Mouse (Mus musculus) ES-Bruce4 (cell line): ENCODE measurements around the gene Cdh11. TPM values are rescaled to one million over a fixed set of nuclear protein-coding genes. Genes with fewer than 3 reads are reported as not detected.

Source experiments
- H3K27ac ChIP-seq: 2 replicates; pipeline ENCODE4 v1.5.1; 2012; ENCODE audit warnings: low read length, inconsistent platforms; ENCODE audit not compliant: insufficient read depth
- H3K27me3 ChIP-seq: 2 replicates; pipeline ENCODE4 v1.6.1; 2012; ENCODE audit warnings: mild to moderate bottlenecking, low read length, inconsistent platforms; ENCODE audit not compliant: control insufficient read depth, poor library complexity, insufficient read depth, severe bottlenecking
- H3K36me3 ChIP-seq: 2 replicates; pipeline ENCODE4 v1.6.1; 2012; ENCODE audit warnings: inconsistent platforms, mild to moderate bottlenecking, low read length, moderate library complexity; ENCODE audit not compliant: control insufficient read depth, poor library complexity, insufficient read depth, severe bottlenecking
- H3K4me1 ChIP-seq: one replicate; pipeline ENCODE4 v1.8.1; 2011; ENCODE audit warnings: low read length; ENCODE audit not compliant: control insufficient read depth, insufficient read depth
- H3K4me3 ChIP-seq: 2 replicates; pipeline ENCODE4 v1.5.1; 2011; ENCODE audit warnings: low read depth, mild to moderate bottlenecking, low read length
- H3K9ac ChIP-seq: 2 replicates; pipeline ENCODE4 v1.6.1; 2012; ENCODE audit warnings: low read depth, mild to moderate bottlenecking, inconsistent platforms; ENCODE audit not compliant: poor library complexity, severe bottlenecking
- H3K9me3 ChIP-seq: replicated peaks from 2 replicates; pipeline ENCODE4 v1.6.1; 2012; ENCODE audit warnings: mild to moderate bottlenecking, low read length, inconsistent platforms; ENCODE audit not compliant: control insufficient read depth, poor library complexity, insufficient read depth, severe bottlenecking
- CTCF ChIP-seq: IDR thresholded peaks from one replicate; pipeline ENCODE4 v1.8.1; 2011; ENCODE audit warnings: low read depth, low read length
- EP300 ChIP-seq: IDR thresholded peaks from 2 replicates; pipeline ENCODE4 v1.6.1; 2011; ENCODE audit warnings: low read depth, low read length; ENCODE audit not compliant: insufficient read depth
- POLR2A ChIP-seq: IDR thresholded peaks from one replicate; pipeline ENCODE4 v1.8.1; 2011; ENCODE audit warnings: low read length; ENCODE audit not compliant: insufficient read depth
- polyA plus RNA-seq: library from polyadenylated mRNA; stranded (reverse); fragments of >200 nt; gene quantifications from 2 replicates; pipeline ENCODE4 v1.2.4, GENCODE M21; 2011; ENCODE audit warnings: low read depth; ENCODE audit not compliant: missing spikeins, insufficient read depth, insufficient read length

Gene Cdh11
- polyA plus RNA-seq, 1 experiment, result 1.1 TPM

DNA sequence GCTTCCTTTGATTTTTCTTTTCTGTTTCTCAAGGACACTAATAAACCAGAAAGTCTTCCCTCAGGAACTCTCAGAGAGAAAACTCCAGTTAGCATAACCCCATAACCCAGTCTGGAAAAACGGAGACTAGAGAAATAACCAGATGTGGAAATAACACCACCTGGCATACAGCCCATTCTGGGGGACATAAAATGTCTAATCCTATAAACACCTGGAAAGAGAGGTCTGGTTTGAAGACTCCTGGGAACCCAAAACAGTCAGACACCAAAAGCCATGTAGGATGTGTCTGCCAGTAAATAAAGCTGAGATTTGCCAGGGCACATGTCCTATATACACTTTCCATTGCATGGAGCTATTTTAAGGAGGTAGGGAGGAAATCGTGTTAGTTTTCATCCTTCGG is 42.5 kb downstream of the Cdh11 start:
- Histone ChIP-seq H3K27me3 (no peaks in the 10 kb centered on the region), H3K4me3 (no peak overlapping the region), H3K4me1 (no peaks in the 10 kb centered on the region), H3K9me3 (no peaks in the 10 kb centered on the region), H3K9ac (no peak overlapping the region), H3K36me3 (no peaks in the 10 kb centered on the region), H3K27ac (no peak overlapping the region)
- no peak for TF ChIP-seq CTCF
- no peak for TF ChIP-seq POLR2A
- no peak for TF ChIP-seq EP300

GRCm38 (mm10) chr8:102742008-102742591 is 43.3 kb downstream of the Cdh11 start:
- H3K27ac ChIP-seq, result no peak overlapping the region
- TF ChIP-seq CTCF (no peak), EP300 (no peak), POLR2A (no peak)
- H3K9me3 ChIP-seq, result no peaks in the 10 kb centered on the region
- no peak overlapping the region for H3K9ac ChIP-seq
- no peaks in the 10 kb centered on the region for H3K4me1 ChIP-seq
- no peaks in the 10 kb centered on the region for H3K36me3 ChIP-seq
- no peak overlapping the region for H3K4me3 ChIP-seq
- no peaks in the 10 kb centered on the region for H3K27me3 ChIP-seq

DNA sequence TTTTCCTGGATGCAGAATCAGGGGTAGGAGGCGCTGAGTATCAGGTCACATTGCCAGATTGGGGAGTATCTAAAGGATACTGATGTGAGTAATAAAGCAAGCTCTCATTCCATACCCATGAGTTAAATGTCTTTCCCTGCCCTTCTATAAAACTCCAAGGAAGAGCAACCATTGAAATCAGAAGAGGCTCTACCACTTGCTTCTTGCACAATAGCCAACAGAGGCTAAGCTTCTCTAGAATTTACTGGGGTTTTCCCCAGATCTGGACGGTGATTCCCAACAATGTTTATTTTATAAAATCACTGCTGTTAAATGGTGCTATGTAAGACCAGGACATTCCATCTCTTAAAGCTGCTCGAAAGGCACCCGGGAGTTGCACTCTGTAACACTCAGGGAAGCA is 44.5 kb downstream of the Cdh11 start:
- Histone ChIP-seq H3K27me3 (no peaks in the 10 kb centered on the region), H3K36me3 (no peaks in the 10 kb centered on the region)
- no peak for TF ChIP-seq EP300
- TF ChIP-seq CTCF, result no peak
- no peak for TF ChIP-seq POLR2A

GRCm38 (mm10) chr8:102738961-102739487 is 46.4 kb downstream of the Cdh11 start:
- TF ChIP-seq CTCF, result no peak
- TF ChIP-seq EP300, result no peak
- TF ChIP-seq POLR2A, result no peak
- no peak overlapping the region for H3K27ac ChIP-seq
- no peaks in the 10 kb centered on the region for H3K36me3 ChIP-seq
- no peaks in the 10 kb centered on the region for H3K9me3 ChIP-seq
- H3K4me1 ChIP-seq, result no peaks in the 10 kb centered on the region
- H3K4me3 ChIP-seq, result no peak overlapping the region
- no peaks in the 10 kb centered on the region; the same call in 1 of the 2 replicates for H3K27me3 ChIP-seq
- no peak overlapping the region for H3K9ac ChIP-seq

More for the DNA sequence above, 44.5 kb downstream of the Cdh11 start:
- no peaks in the 10 kb centered on the region for H3K9me3 ChIP-seq
- H3K27ac ChIP-seq, result no peak overlapping the region
- no peaks in the 10 kb centered on the region for H3K4me1 ChIP-seq
- no peak overlapping the region for H3K4me3 ChIP-seq
- H3K9ac ChIP-seq, result no peak overlapping the region

DNA sequence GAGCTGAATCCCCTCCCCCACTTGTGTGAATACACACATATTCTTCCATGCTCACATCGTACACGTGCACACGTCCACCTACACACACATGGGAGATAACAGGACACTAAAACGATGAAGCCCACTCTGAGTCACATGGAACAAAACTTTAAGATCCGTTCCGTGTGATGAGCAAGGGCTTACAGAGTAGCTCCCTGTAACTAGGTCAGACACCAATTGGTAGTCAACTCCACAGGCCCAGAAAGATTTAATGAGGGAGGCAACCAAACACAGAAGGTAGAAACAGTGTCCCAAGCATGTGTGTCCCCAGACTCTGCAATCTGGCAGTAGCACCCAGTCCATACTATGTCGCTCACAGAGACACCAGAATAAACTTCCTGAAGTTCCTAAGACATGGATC is 47.0 kb downstream of the Cdh11 start:
- H3K4me3 ChIP-seq, result no peak overlapping the region
- TF ChIP-seq POLR2A (no peak), CTCF (no peak), EP300 (no peak)
- no peak overlapping the region for H3K27ac ChIP-seq
- H3K27me3 ChIP-seq, result no peaks in the 10 kb centered on the region; the same call in 1 of the 2 replicates
- H3K4me1 ChIP-seq, result no peaks in the 10 kb centered on the region
- H3K9me3 ChIP-seq, result no peaks in the 10 kb centered on the region
- no peak overlapping the region for H3K9ac ChIP-seq
- H3K36me3 ChIP-seq, result no peaks in the 10 kb centered on the region

DNA sequence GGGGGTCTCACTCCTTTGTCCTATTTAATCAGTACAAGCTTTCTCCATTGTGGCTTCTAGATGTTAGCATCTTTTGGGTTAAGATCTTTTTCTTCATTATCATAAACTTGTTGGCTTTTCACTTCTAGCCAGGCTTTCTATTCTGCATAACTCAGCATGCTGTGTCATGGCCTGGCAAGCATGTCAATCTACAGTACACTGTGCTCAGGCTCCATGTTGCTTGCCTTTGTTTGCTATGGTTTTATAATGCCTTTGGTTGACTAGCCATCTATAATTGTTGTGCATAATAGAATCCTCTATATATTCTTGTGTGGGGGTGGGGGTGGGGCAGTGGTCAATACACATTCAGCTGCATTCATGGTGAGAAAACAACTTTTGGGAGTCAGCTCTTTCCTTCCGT is 51.0 kb downstream of the Cdh11 start:
- TF ChIP-seq EP300 (no peak), CTCF (no peak), POLR2A (no peak)
- no peaks in the 10 kb centered on the region; the same call in 1 of the 2 replicates for H3K27me3 ChIP-seq
- no peak overlapping the region for H3K9ac ChIP-seq
- no peaks in the 10 kb centered on the region for H3K36me3 ChIP-seq
- H3K4me3 ChIP-seq, result no peak overlapping the region
- no peaks in the 10 kb centered on the region for H3K4me1 ChIP-seq
- H3K27ac ChIP-seq, result no peak overlapping the region
- H3K9me3 ChIP-seq, result no peaks in the 10 kb centered on the region
